Mouse (Mus musculus) intestine, postnatal 0 days (tissue): ENCODE results near the gene Dand5. TPM values are rescaled to one million over a fixed set of nuclear protein-coding genes. Genes with fewer than 3 reads are reported as not detected.

Source experiments
- ATAC-seq: fragments of 200-750 bp; cut with Nextera tagmentation; 2 replicates; pipeline ENCODE4 v1.8.0; 2017; ENCODE audit warnings: mild to moderate bottlenecking, moderate TSS enrichment, moderate library complexity
- H3K27ac ChIP-seq: fragments of 300-500 bp; sonication (generic); 2 replicates; pipeline ENCODE4 v1.5.1; 2014; ENCODE audit warnings: mild to moderate bottlenecking, low read depth, low read length, moderate library complexity
- H3K27me3 ChIP-seq: fragments of 300-500 bp; sonication (generic); replicated peaks from 2 replicates; pipeline ENCODE4 v1.6.1; 2014; ENCODE audit warnings: low read length, mixed read lengths; ENCODE audit not compliant: control insufficient read depth, insufficient read depth
- H3K36me3 ChIP-seq: fragments of 300-500 bp; sonication (generic); 2 replicates; pipeline ENCODE4 v1.6.1; 2014; ENCODE audit warnings: mild to moderate bottlenecking, moderate library complexity; ENCODE audit not compliant: control insufficient read depth, insufficient read depth
- H3K4me1 ChIP-seq: fragments of 300-500 bp; sonication (generic); replicated peaks from 2 replicates; pipeline ENCODE4 v1.6.1; 2014; ENCODE audit warnings: antibody characterized with exemption, low read length, mixed read lengths; ENCODE audit not compliant: control insufficient read depth, insufficient read depth
- H3K4me2 ChIP-seq: fragments of 300-500 bp; sonication (generic); replicated peaks from 2 replicates; pipeline ENCODE4 v1.6.1; 2014; ENCODE audit warnings: low read depth, mild to moderate bottlenecking, moderate library complexity
- H3K4me3 ChIP-seq: fragments of 300-500 bp; sonication (generic); 2 replicates; pipeline ENCODE4 v1.5.1; 2014; ENCODE audit warnings: low read depth, low read length
- H3K9ac ChIP-seq: fragments of 300-500 bp; sonication (generic); 2 replicates; pipeline ENCODE4 v1.6.1; 2014; ENCODE audit warnings: mild to moderate bottlenecking, low read depth, low read length
- H3K9me3 ChIP-seq: fragments of 300-500 bp; sonication (generic); 2 replicates; pipeline ENCODE4 v1.6.1; 2016; ENCODE audit warnings: mixed run types; ENCODE audit not compliant: control insufficient read depth
- CTCF ChIP-seq: sonication (generic); IDR thresholded peaks from 2 replicates; pipeline ENCODE4 v1.5.1; 2016; ENCODE audit warnings: low read depth, mild to moderate bottlenecking, control low read depth, antibody characterized with exemption, moderate library complexity
- WGBS: fragments of 180-500 bp; shearing (Covaris S2); extraction: QIAGEN DNeasy Blood & Tissue Kit; methylation state at CpG from one replicate; pipeline ENCODE4 v1.1.7; 2014; 5-methylcytosine and 5-hydroxymethylcytosine counted together
- microRNA-seq: library from miRNA; unstranded; fragments of <30 nt; microRNA quantifications from one replicate; pipeline ENCODE4, GENCODE M21; 2016
- polyA plus RNA-seq: library from polyadenylated mRNA; unstranded; fragments of >200 nt; fragmentation: Nextera tagmentation; extraction: Ambion mirVana; gene quantifications from 2 replicates; pipeline ENCODE4 v1.2.1, GENCODE M21; 2015

Gene Dand5
- polyA plus RNA-seq, 1 experiment from 2014 or later = 2.2 TPM

GRCm38 (mm10) chr8:84769324-84769723 is 53.3 kb downstream of the Dand5 start:
- no peaks in the 10 kb centered on the region for H3K4me1 ChIP-seq
- no peaks in the 10 kb centered on the region for H3K9me3 ChIP-seq
- H3K9ac ChIP-seq = no peak overlapping the region
- no peak overlapping the region for H3K4me3 ChIP-seq
- H3K27ac ChIP-seq = no peak overlapping the region
- no peak overlapping the region for H3K4me2 ChIP-seq
- no peak for TF ChIP-seq CTCF
- peaks cover 32% of the 10 kb centered on the region for H3K27me3 ChIP-seq
- H3K36me3 ChIP-seq = no peaks in the 10 kb centered on the region; the same call in 1 of the 2 replicates
- ATAC-seq = no peak
- WGBS = 90% methylated on average over 8 of the region's 8 CpGs

GRCm38 (mm10) chr8:84768343-84769095 is 54.1 kb downstream of the Dand5 start:
- H3K27ac ChIP-seq = no peak overlapping the region
- no peaks in the 10 kb centered on the region for H3K9me3 ChIP-seq
- ATAC-seq = no peak
- 90% methylated on average over 14 of the region's 14 CpGs for WGBS
- H3K4me1 ChIP-seq = no peaks in the 10 kb centered on the region
- no peak for TF ChIP-seq CTCF
- H3K27me3 ChIP-seq = peaks cover 31% of the 10 kb centered on the region
- H3K36me3 ChIP-seq = no peaks in the 10 kb centered on the region; the same call in 1 of the 2 replicates
- no peak overlapping the region for H3K9ac ChIP-seq
- no peak overlapping the region for H3K4me2 ChIP-seq
- no peak overlapping the region for H3K4me3 ChIP-seq

- Histone ChIP-seq H3K27me3 (peaks cover 23% of the 10 kb centered on the region), H3K4me2 (no peak overlapping the region), H3K4me3 (no peak overlapping the region), H3K36me3 (no peaks in the 10 kb centered on the region; the same call in 1 of the 2 replicates), H3K4me1 (no peaks in the 10 kb centered on the region), H3K9me3 (no peaks in the 10 kb centered on the region), H3K9ac (no peak overlapping the region), H3K27ac (no peak overlapping the region)
- no peak for TF ChIP-seq CTCF
- WGBS = 90% methylated on average over 10 of the region's 10 CpGs
- ATAC-seq = no peak
Measured at GRCm38 (mm10) chr8:84767221-84767620, 55.4 kb downstream of the Dand5 start.

GRCm38 (mm10) chr8:84766422-84766821 is 56.2 kb downstream of the Dand5 start:
- TF ChIP-seq CTCF = no peak
- Histone ChIP-seq H3K27ac (no peak overlapping the region), H3K4me2 (no peak overlapping the region), H3K27me3 (peaks cover 16% of the 10 kb centered on the region), H3K4me1 (no peaks in the 10 kb centered on the region), H3K36me3 (no peaks in the 10 kb centered on the region; the same call in 1 of the 2 replicates), H3K9me3 (no peaks in the 10 kb centered on the region), H3K4me3 (no peak overlapping the region), H3K9ac (no peak overlapping the region)
- 70% methylated on average over 9 of the region's 9 CpGs for WGBS
- no peak for ATAC-seq

DNA sequence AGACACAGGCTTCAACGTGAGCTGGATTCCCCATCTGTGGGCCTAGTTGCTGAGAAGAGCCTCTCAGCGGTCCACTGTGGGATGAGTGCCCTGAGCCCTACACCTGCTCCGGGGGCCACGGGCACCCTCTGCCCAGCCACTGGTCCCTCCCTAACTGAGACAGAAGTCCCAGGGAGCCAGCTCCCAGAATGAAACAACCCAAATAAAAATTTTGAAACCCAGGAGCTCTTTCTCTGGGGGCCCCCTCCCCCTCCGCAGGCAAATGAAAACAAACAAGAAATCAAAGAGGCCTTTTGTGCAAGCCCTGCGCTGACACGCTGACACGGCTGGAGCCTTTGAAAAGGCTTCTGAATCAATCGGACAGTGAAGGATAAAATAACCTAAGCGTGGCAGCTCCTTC is 57.0 kb downstream of the Dand5 start:
- no peak overlapping the region for H3K9ac ChIP-seq

More for the DNA sequence above, 57.0 kb downstream of the Dand5 start:
- Histone ChIP-seq H3K4me1 (no peaks in the 10 kb centered on the region), H3K27ac (no peak overlapping the region), H3K36me3 (no peaks in the 10 kb centered on the region; the same call in 1 of the 2 replicates), H3K4me2 (no peak overlapping the region), H3K9me3 (no peaks in the 10 kb centered on the region), H3K4me3 (no peak overlapping the region), H3K27me3 (peaks cover 9% of the 10 kb centered on the region; the same call in 1 of the 2 replicates)
- no peak for ATAC-seq
- no peak for TF ChIP-seq CTCF
- WGBS = 60% methylated on average over 10 of the region's 10 CpGs

Small RNA genes within 50 kb of the gene (microRNA-seq; reads per million reads assigned to microRNA genes)
- 1.6 reads per million for gene Mir7069

Other genes with a start within 250 kb of the Dand5 start
- 77.3 and 79.4 TPM in 2 replicates for gene Ier2, start 160.0 kb downstream of the Dand5 start, polyA plus RNA-seq
- 22.3 and 23.7 TPM in 2 replicates for gene Trmt1, start 136.5 kb downstream of the Dand5 start, polyA plus RNA-seq
- gene Nacc1, start 135.0 kb downstream of the Dand5 start, polyA plus RNA-seq = 9.3 and 9.8 TPM in 2 replicates
- gene Lyl1, start 121.4 kb downstream of the Dand5 start, polyA plus RNA-seq = 3.5 and 3.9 TPM in 2 replicates
- gene G430095P16Rik, start 99.8 kb downstream of the Dand5 start, polyA plus RNA-seq = 1.0 and 1.5 TPM in 2 replicates
- 11.2 and 12.0 TPM in 2 replicates for gene Nfix, start 22.5 kb downstream of the Dand5 start, polyA plus RNA-seq
- 36.3 and 37.6 TPM in 2 replicates for gene Gadd45gip1, start 8.7 kb upstream of the Dand5 start, polyA plus RNA-seq
- 67.8 and 74.2 TPM in 2 replicates for gene Rad23a, start 17.8 kb upstream of the Dand5 start, polyA plus RNA-seq
- gene Calr, start 24.1 kb upstream of the Dand5 start, polyA plus RNA-seq = 474 and 507 TPM in 2 replicates
- 27.3 and 28.3 TPM in 2 replicates for gene Farsa, start 34.2 kb upstream of the Dand5 start, polyA plus RNA-seq
- 27.1 and 32.7 TPM in 2 replicates for gene Syce2, start 49.3 kb upstream of the Dand5 start, polyA plus RNA-seq
- 15.3 and 15.5 TPM in 2 replicates for gene Gcdh, start 71.1 kb upstream of the Dand5 start, polyA plus RNA-seq
- 0.56 and 0.63 TPM in 2 replicates for gene Klf1, start 79.1 kb upstream of the Dand5 start, polyA plus RNA-seq
- gene Dnase2a, start 85.7 kb upstream of the Dand5 start, polyA plus RNA-seq = 8.9 and 11.0 TPM in 2 replicates
- 1.1 TPM in 2 replicates for gene Mast1, start 114.5 kb upstream of the Dand5 start, polyA plus RNA-seq
- gene Rtbdn, start 124.2 kb upstream of the Dand5 start, polyA plus RNA-seq = 0.12 TPM in 2 replicates
- 1.3 and 2.1 TPM in 2 replicates for gene Gm49661, start 146.6 kb upstream of the Dand5 start, polyA plus RNA-seq
- 313 and 319 TPM in 2 replicates for gene Prdx2, start 146.8 kb upstream of the Dand5 start, polyA plus RNA-seq
- gene Rnaseh2a, start 146.9 kb upstream of the Dand5 start, polyA plus RNA-seq = 53.2 and 57.6 TPM in 2 replicates
- gene Junb, start 155.9 kb upstream of the Dand5 start, polyA plus RNA-seq = 42.8 and 47.6 TPM in 2 replicates
- gene Hook2, start 167.8 kb upstream of the Dand5 start, polyA plus RNA-seq = 68.6 and 75.4 TPM in 2 replicates
- 0.66 TPM in 1 of 2 replicates, not detected in the other for gene Best2, start 191.7 kb upstream of the Dand5 start, polyA plus RNA-seq
- gene Asna1, start 202.5 kb upstream of the Dand5 start, polyA plus RNA-seq = 98.4 and 105 TPM in 2 replicates
- gene Trir, start 204.0 kb upstream of the Dand5 start, polyA plus RNA-seq = 121 and 122 TPM in 2 replicates
- 9.8 and 10.9 TPM in 2 replicates for gene Tnpo2, start 214.1 kb upstream of the Dand5 start, polyA plus RNA-seq
- gene Fbxw9, start 237.2 kb upstream of the Dand5 start, polyA plus RNA-seq = 22.1 and 25.8 TPM in 2 replicates
- 0.60 TPM in 1 of 2 replicates, not detected in the other for gene Gm5741, start 245.2 kb upstream of the Dand5 start, polyA plus RNA-seq
- 46.6 and 54.9 TPM in 2 replicates for gene Dhps, start 248.9 kb upstream of the Dand5 start, polyA plus RNA-seq